ENCODE assay signal across 10 mouse cellular contexts in genomic region chr14:47474571-47475254, GRCm38 (mm10). TPM values are rescaled to one million over a fixed set of nuclear protein-coding genes. Genes with fewer than 3 reads are reported as not detected.
DNase-seq lines count a peak whose midpoint lies in the region; TF ChIP-seq lines count a peak whose summit lies in the region.
"Had no signal": no experiment of that assay in that cellular context is flagged by ENCODE, and none has a peak within 500 bp of the region (broad histone marks: within the 10 kb centered on the region; RNA-seq: fewer than 3 reads in every experiment).

No protein-coding gene starts in this region.

- H3K4me1 ChIP-seq in heart, embryonic 10.5 days: peaks cover 24% of the 10 kb centered on the region
- H3K4me1 ChIP-seq in bone marrow, adult 2 months (ENCODE audit: control insufficient read depth, insufficient read depth, low read length): peaks cover 3% of the 10 kb centered on the region
- H3K4me1 ChIP-seq in liver, adult 2 months (ENCODE audit: control insufficient read depth, insufficient read depth, low read length): peaks cover 20% of the 10 kb centered on the region

- no peaks in the 10 kb centered on the region for H3K9me3 ChIP-seq in heart, embryonic 10.5 days
- H3K9me3 ChIP-seq: embryonic facial prominence, embryonic 15.5 days; neural tube, embryonic 12.5 days had no signal

- H3K27me3 ChIP-seq in heart, embryonic 10.5 days (ENCODE audit: insufficient read depth, poor library complexity, severe bottlenecking): no peaks in the 10 kb centered on the region
- H3K27me3 ChIP-seq in liver, adult 2 months (ENCODE audit: control insufficient read depth, insufficient read depth, low read length): no peaks in the 10 kb centered on the region
- H3K27me3 ChIP-seq: embryonic facial prominence, embryonic 15.5 days; neural tube, embryonic 12.5 days had no signal

- no peak for TF ChIP-seq CTCF in bone marrow, adult 2 months (IDR thresholded peaks at IDR 0.05; ENCODE audit: control insufficient read depth, insufficient read depth, low read length)
- TF ChIP-seq CTCF in liver, adult 2 months (IDR thresholded peaks at IDR 0.05; ENCODE audit: low read depth, low read length): no peak

- H3K27ac ChIP-seq in heart, embryonic 10.5 days: peak overlapping the region; percentile 33; the same call in 1 of the 2 replicates
- no peak overlapping the region for H3K27ac ChIP-seq in bone marrow, adult 2 months (ENCODE audit: control insufficient read depth, insufficient read depth, low read depth, low read length, poor library complexity)
- H3K27ac ChIP-seq in liver, adult 2 months (replicated peaks; ENCODE audit: insufficient read depth, low read depth, low read length): peak overlapping the region; percentile 57
- H3K27ac ChIP-seq: embryonic facial prominence, embryonic 15.5 days; neural tube, embryonic 12.5 days had no signal

- 0 out of 2 replicates have a peak, but pooled peaks cover 3% of the 10 kb centered on the region for H3K36me3 ChIP-seq in heart, embryonic 10.5 days
- H3K36me3 ChIP-seq in liver, adult 2 months (ENCODE audit: control insufficient read depth, insufficient read depth, low read length): no peaks in the 10 kb centered on the region; the same call in 1 of the 2 replicates
- H3K36me3 ChIP-seq: embryonic facial prominence, embryonic 15.5 days; neural tube, embryonic 12.5 days had no signal

- H3K79me2 ChIP-seq in liver, adult 2 months (ENCODE audit: control insufficient read depth, insufficient read depth, low read length): peaks cover 44% of the 10 kb centered on the region

- TF ChIP-seq POLR2A in bone marrow, adult 2 months (IDR thresholded peaks at IDR 0.05; ENCODE audit: borderline replicate concordance, control insufficient read depth, low read depth, low read length): no peak
- TF ChIP-seq POLR2A in liver, adult 2 months (IDR thresholded peaks at IDR 0.05; ENCODE audit: extremely low read depth, insufficient read depth, low read length): no peak

- no peak for DNase-seq in heart, embryonic 10.5 days (ENCODE audit: low spot score)
- no peak for DNase-seq in heart, postnatal 4 days
- DNase-seq in 3134 (ENCODE audit: extremely low read depth, insufficient read length, low spot score): peak; percentile 45
- DNase-seq in liver, adult 2 months (ENCODE audit: extremely low read depth, low read depth, low spot score): peak; percentile 58
- no peak for DNase-seq in retina, postnatal 1 day
- DNase-seq in gastrocnemius, postnatal 10 days: no peak
- DNase-seq in embryo, embryonic 11 days: no peak

- 78% methylated on average over 8 of the region's 8 CpGs for WGBS in heart, embryonic 10.5 days
- 82% methylated on average over 8 of the region's 8 CpGs for WGBS in bone marrow, adult 2 months
- WGBS in liver, adult 2 months: 34% methylated on average over 8 of the region's 8 CpGs

- 0 out of 2 replicates have a peak overlapping the region, but pooled peaks have one; percentile 6 for H3K9ac ChIP-seq in liver, adult 2 months (ENCODE audit: low read depth, low read length)
- H3K9ac ChIP-seq: embryonic facial prominence, embryonic 15.5 days; neural tube, embryonic 12.5 days had no signal

- peak overlapping the region; percentile 96; the same call in 1 of the 2 replicates for H3K4me3 ChIP-seq in heart, embryonic 10.5 days
- H3K4me3 ChIP-seq in bone marrow, adult 2 months (replicated peaks; ENCODE audit: control insufficient read depth, low read depth, low read length): peak overlapping the region; percentile 20
- H3K4me3 ChIP-seq in liver, adult 2 months (ENCODE audit: insufficient read depth, low read depth, low read length): no peak overlapping the region
- H3K4me3 ChIP-seq: neural tube, embryonic 12.5 days had no signal

RNA-seq across cellular contexts. Expression of gene Fbxo34, which starts 24.5 kb away (rescaled TPM):
- polyA plus RNA-seq in heart, embryonic 10.5 days (2016; fragmentation: Nextera tagmentation; extraction: Ambion mirVana): 21.8 and 22.0 TPM in 2 replicates
- 10 to 100 TPM; 20.4 to 22.3 TPM for total RNA-seq in heart, postnatal 4 days (2021)
- polyA plus RNA-seq in bone marrow, adult 2 months (2011; ENCODE audit: insufficient read depth, insufficient read length, low replicate concordance, missing spikeins): 19.1 and 21.1 TPM in 2 replicates
- total RNA-seq in liver, adult 2 months (2014; rRNA removed): 12.7 and 15.6 TPM in 2 replicates
- 7.3 and 9.7 TPM in 2 replicates for polyA plus RNA-seq in liver, adult 2 months (2012; rRNA removed)
- total RNA-seq in gastrocnemius, postnatal 10 days (2021): 10 to 100 TPM; 12.9 to 14.4 TPM

RNA-seq across cellular contexts. Expression of gene Dlgap5, which starts 56.5 kb away (rescaled TPM):
- 55.9 and 65.2 TPM in 2 replicates for polyA plus RNA-seq in heart, embryonic 10.5 days (2016; fragmentation: Nextera tagmentation; extraction: Ambion mirVana)
- total RNA-seq in heart, postnatal 4 days (2021): 10 to 100 TPM; 26.5 to 35.0 TPM
- 45.7 and 76.7 TPM in 2 replicates for polyA plus RNA-seq in bone marrow, adult 2 months (2011; ENCODE audit: insufficient read depth, insufficient read length, low replicate concordance, missing spikeins)
- 0.74 and 1.2 TPM in 2 replicates for total RNA-seq in liver, adult 2 months (2014; rRNA removed)
- 0.04 TPM in 1 of 2 replicates, not detected in the other for polyA plus RNA-seq in liver, adult 2 months (2012; rRNA removed)
- 10 to 100 TPM in 1 of 2 experiments, 1 to 10 TPM in 1; 5.0 to 10.0 TPM for total RNA-seq in gastrocnemius, postnatal 10 days (2021)

Comparison
In these comparisons a context has a peak if more than half of its experiments do, and no peak if none do; other contexts are left out.
1. DNase-seq: peak in 3134 (single experiment) and liver, adult 2 months (single experiment); none in heart, embryonic 10.5 days (single experiment), heart, postnatal 4 days (single experiment), retina, postnatal 1 day (single experiment), gastrocnemius, postnatal 10 days (single experiment) and embryo, embryonic 11 days (single experiment).